Mouse (Mus musculus) heart, embryonic 14.5 days (tissue): ENCODE measurements at regions not wholly inside any gene's neighbourhood (a gene's known extent, or its start where the extent isn't known, plus 50 kb on each side); places are given as distances from the start of the nearest gene placed in this dataset.

Experiments used
- ATAC-seq: fragments of 200-750 bp; cut with Nextera tagmentation; 2 replicates; pipeline ENCODE4 v1.8.0; 2017; ENCODE audit warnings: low read depth, moderate TSS enrichment; ENCODE audit not compliant: insufficient number of reproducible peaks, insufficient read depth, low FRiP score
- H3K27ac ChIP-seq, 2 experiments: fragments of 200-500 bp in 1 of 2; fragments of 300-500 bp in 1 of 2; sonication (generic) in 1 of 2; replicated peaks in 1 of 2; 2 replicates each; pipeline ENCODE4 v1.5.1; 2012 to 2014; ENCODE audit warnings: low read depth in 2 of 2, low read length in 2 of 2, control low read depth in 1 of 2, mild to moderate bottlenecking in 1 of 2, mixed read lengths in 1 of 2; ENCODE audit not compliant: control insufficient read depth in 1 of 2, insufficient read depth in 1 of 2
- H3K27me3 ChIP-seq: fragments of 300-500 bp; sonication (generic); 2 replicates; pipeline ENCODE4 v1.6.1; 2014; ENCODE audit warnings: mild to moderate bottlenecking, low read length, control low read depth; ENCODE audit not compliant: control insufficient read depth, insufficient read depth
- H3K36me3 ChIP-seq: fragments of 300-500 bp; sonication (generic); 2 replicates; pipeline ENCODE4 v1.6.1; 2014; ENCODE audit warnings: mild to moderate bottlenecking, control low read depth, low read length, mixed read lengths; ENCODE audit not compliant: control insufficient read depth, insufficient read depth
- H3K4me1 ChIP-seq, 2 experiments: fragments of 200-500 bp in 1 of 2; fragments of 300-500 bp in 1 of 2; sonication (generic) in 1 of 2; 2 replicates each; pipeline ENCODE4 v1.6.1; 2012 to 2014; ENCODE audit warnings: low read length in 2 of 2, control low read depth in 1 of 2, mixed read lengths in 1 of 2; ENCODE audit not compliant: control insufficient read depth in 2 of 2, insufficient read depth in 2 of 2
- H3K4me2 ChIP-seq: fragments of 300-500 bp; sonication (generic); 2 replicates; pipeline ENCODE4 v1.6.1; 2014; ENCODE audit warnings: mild to moderate bottlenecking, low read length
- H3K4me3 ChIP-seq, 2 experiments: fragments of 200-500 bp in 1 of 2; fragments of 300-500 bp in 1 of 2; sonication (generic) in 1 of 2; 2 replicates each; pipeline ENCODE4 v1.5.1; 2012 to 2014; ENCODE audit warnings: low read length in 2 of 2, mild to moderate bottlenecking in 2 of 2, control low read depth in 1 of 2, low read depth in 1 of 2, moderate library complexity in 1 of 2; ENCODE audit not compliant: control insufficient read depth in 1 of 2, insufficient read depth in 1 of 2
- H3K9ac ChIP-seq: fragments of 300-500 bp; sonication (generic); 2 replicates; pipeline ENCODE4 v1.6.1; 2014; ENCODE audit warnings: mild to moderate bottlenecking, low read length
- H3K9me3 ChIP-seq: fragments of 300-500 bp; sonication (generic); 2 replicates; pipeline ENCODE4 v1.6.1; 2016; ENCODE audit warnings: low read length, control low read depth; ENCODE audit not compliant: control insufficient read depth
- WGBS: fragments of 180-500 bp; shearing (Covaris S2); extraction: QIAGEN DNeasy Blood & Tissue Kit; methylation state at CpG from one replicate; pipeline ENCODE4 v1.1.7; 2014; 5-methylcytosine and 5-hydroxymethylcytosine counted together

GRCm38 (mm10) chr11:117413133-117413532, 71.0 kb upstream of the Gm11733 start:
- Histone ChIP-seq H3K4me2 (no peak overlapping the region), H3K4me3 (no peak overlapping the region), H3K27ac (no peak overlapping the region), H3K36me3 (no peaks in the 10 kb centered on the region), H3K9me3 (no peaks in the 10 kb centered on the region), H3K9ac (no peak overlapping the region), H3K27me3 (peaks cover 78% of the 10 kb centered on the region), H3K4me1 (peaks cover 8 to 26% of the 10 kb centered on the region in 2 experiments; a peak in 3 of 4 replicates)
- ATAC-seq, result no peak
- WGBS, result 19% methylated on average over 7 of the region's 7 CpGs

GRCm38 (mm10) chr11:117413942-117414705, 70.0 kb upstream of the Gm11733 start:
- Histone ChIP-seq H3K9ac (no peak overlapping the region), H3K4me3 (peak overlapping the region in 1 of 2 experiments; percentile 33; a peak in 1 of 4 replicates), H3K9me3 (no peaks in the 10 kb centered on the region), H3K27ac (no peak overlapping the region), H3K4me1 (peaks cover 9 to 24% of the 10 kb centered on the region in 2 experiments; a peak in 3 of 4 replicates), H3K27me3 (peaks cover 68% of the 10 kb centered on the region), H3K4me2 (peak overlapping the region; percentile 69), H3K36me3 (no peaks in the 10 kb centered on the region)
- 13% methylated on average over 11 of the region's 11 CpGs for WGBS
- ATAC-seq, result no peak

- Histone ChIP-seq H3K9me3 (no peaks in the 10 kb centered on the region), H3K27ac (no peak overlapping the region), H3K4me2 (peak overlapping the region; percentile 69), H3K4me1 (peaks cover 13 to 24% of the 10 kb centered on the region in 2 experiments), H3K27me3 (peaks cover 60% of the 10 kb centered on the region), H3K36me3 (no peaks in the 10 kb centered on the region), H3K9ac (peak overlapping the region; percentile 17; the same call in 1 of the 2 replicates), H3K4me3 (peak overlapping the region; percentile 33 to 36)
- WGBS, result under 1% methylated on average over 20 of the region's 21 CpGs
- ATAC-seq, result no peak
Measured at GRCm38 (mm10) chr11:117414871-117415323, 69.3 kb upstream of the Gm11733 start.

- no peak overlapping the region for H3K9ac ChIP-seq
- no peaks in the 10 kb centered on the region for H3K36me3 ChIP-seq
- H3K9me3 ChIP-seq, result no peaks in the 10 kb centered on the region
- 3% methylated on average over 14 of the region's 14 CpGs for WGBS
- H3K27ac ChIP-seq, result no peak overlapping the region
- peaks cover 57% of the 10 kb centered on the region for H3K27me3 ChIP-seq
- peak overlapping the region in 1 of 2 experiments; percentile 33; a peak in 2 of 4 replicates for H3K4me3 ChIP-seq
- H3K4me2 ChIP-seq, result peak overlapping the region; percentile 69
- ATAC-seq, result no peak
- H3K4me1 ChIP-seq, result peaks cover 13 to 21% of the 10 kb centered on the region in 2 experiments
Measured at GRCm38 (mm10) chr11:117415466-117415865, 68.7 kb upstream of the Gm11733 start.

- Histone ChIP-seq H3K4me2 (no peak overlapping the region; the same call in 1 of the 2 replicates), H3K9ac (no peak overlapping the region), H3K4me1 (peaks cover 13 to 21% of the 10 kb centered on the region in 2 experiments), H3K27me3 (peaks cover 57% of the 10 kb centered on the region), H3K36me3 (no peaks in the 10 kb centered on the region), H3K9me3 (no peaks in the 10 kb centered on the region), H3K4me3 (no peak overlapping the region), H3K27ac (no peak overlapping the region)
- 9% methylated on average over 13 of the region's 13 CpGs for WGBS
- ATAC-seq, result no peak
Measured at GRCm38 (mm10) chr11:117415955-117416354, 68.2 kb upstream of the Gm11733 start.

- Histone ChIP-seq H3K27me3 (peaks cover 53% of the 10 kb centered on the region), H3K9me3 (no peaks in the 10 kb centered on the region), H3K4me1 (peaks cover 18 to 21% of the 10 kb centered on the region in 2 experiments), H3K27ac (no peak overlapping the region), H3K36me3 (no peaks in the 10 kb centered on the region), H3K4me2 (no peak overlapping the region), H3K9ac (no peak overlapping the region), H3K4me3 (no peak overlapping the region)
- 54% methylated on average over 8 of the region's 8 CpGs for WGBS
- ATAC-seq, result no peak
Measured at GRCm38 (mm10) chr11:117416984-117417670, 67.0 kb upstream of the Gm11733 start.

- H3K4me1 ChIP-seq, result peaks cover 18 to 21% of the 10 kb centered on the region in 2 experiments
- 65% methylated on average over 9 of the region's 9 CpGs for WGBS
- peaks cover 43% of the 10 kb centered on the region for H3K27me3 ChIP-seq
- no peak overlapping the region for H3K4me2 ChIP-seq
- no peak overlapping the region for H3K4me3 ChIP-seq
- H3K9me3 ChIP-seq, result 0 out of 2 replicates have a peak, but pooled peaks cover 3% of the 10 kb centered on the region
- H3K9ac ChIP-seq, result no peak overlapping the region
- no peaks in the 10 kb centered on the region for H3K36me3 ChIP-seq
- no peak for ATAC-seq
- no peak overlapping the region for H3K27ac ChIP-seq
Measured at GRCm38 (mm10) chr11:117417959-117418574, 66.1 kb upstream of the Gm11733 start.
